Mouse (Mus musculus) intestine, postnatal 0 days (tissue): ENCODE measurements around the gene Lpar5. TPM values are rescaled to one million over a fixed set of nuclear protein-coding genes. Genes with fewer than 3 reads are reported as not detected.
A peak's percentile ranks its signal among the peaks of the same experiment; 100 is the strongest.
"Not testable (repeated sequence)": the region's sequence is repeated elsewhere in the genome, so short reads cannot be mapped to it uniquely, and the experiment has no call there.

Experiments used
- ATAC-seq: fragments of 200-750 bp; cut with Nextera tagmentation; 2 replicates; pipeline ENCODE4 v1.8.0; 2017; ENCODE audit warnings: mild to moderate bottlenecking, moderate TSS enrichment, moderate library complexity
- H3K27ac ChIP-seq: fragments of 300-500 bp; sonication (generic); 2 replicates; pipeline ENCODE4 v1.5.1; 2014; ENCODE audit warnings: mild to moderate bottlenecking, low read depth, low read length, moderate library complexity
- H3K27me3 ChIP-seq: fragments of 300-500 bp; sonication (generic); replicated peaks from 2 replicates; pipeline ENCODE4 v1.6.1; 2014; ENCODE audit warnings: low read length, mixed read lengths; ENCODE audit not compliant: control insufficient read depth, insufficient read depth
- H3K36me3 ChIP-seq: fragments of 300-500 bp; sonication (generic); 2 replicates; pipeline ENCODE4 v1.6.1; 2014; ENCODE audit warnings: mild to moderate bottlenecking, moderate library complexity; ENCODE audit not compliant: control insufficient read depth, insufficient read depth
- H3K4me1 ChIP-seq: fragments of 300-500 bp; sonication (generic); replicated peaks from 2 replicates; pipeline ENCODE4 v1.6.1; 2014; ENCODE audit warnings: antibody characterized with exemption, low read length, mixed read lengths; ENCODE audit not compliant: control insufficient read depth, insufficient read depth
- H3K4me2 ChIP-seq: fragments of 300-500 bp; sonication (generic); replicated peaks from 2 replicates; pipeline ENCODE4 v1.6.1; 2014; ENCODE audit warnings: low read depth, mild to moderate bottlenecking, moderate library complexity
- H3K4me3 ChIP-seq: fragments of 300-500 bp; sonication (generic); 2 replicates; pipeline ENCODE4 v1.5.1; 2014; ENCODE audit warnings: low read depth, low read length
- H3K9ac ChIP-seq: fragments of 300-500 bp; sonication (generic); 2 replicates; pipeline ENCODE4 v1.6.1; 2014; ENCODE audit warnings: mild to moderate bottlenecking, low read depth, low read length
- H3K9me3 ChIP-seq: fragments of 300-500 bp; sonication (generic); 2 replicates; pipeline ENCODE4 v1.6.1; 2016; ENCODE audit warnings: mixed run types; ENCODE audit not compliant: control insufficient read depth
- CTCF ChIP-seq: sonication (generic); IDR thresholded peaks from 2 replicates; pipeline ENCODE4 v1.5.1; 2016; ENCODE audit warnings: low read depth, mild to moderate bottlenecking, control low read depth, antibody characterized with exemption, moderate library complexity
- WGBS: fragments of 180-500 bp; shearing (Covaris S2); extraction: QIAGEN DNeasy Blood & Tissue Kit; methylation state at CpG from one replicate; pipeline ENCODE4 v1.1.7; 2014; 5-methylcytosine and 5-hydroxymethylcytosine counted together
- polyA plus RNA-seq: library from polyadenylated mRNA; unstranded; fragments of >200 nt; fragmentation: Nextera tagmentation; extraction: Ambion mirVana; gene quantifications from 2 replicates; pipeline ENCODE4 v1.2.1, GENCODE M21; 2015

The Lpar5 gene
- polyA plus RNA-seq, 1 experiment from 2014 or later, result 9.9 TPM

DNA sequence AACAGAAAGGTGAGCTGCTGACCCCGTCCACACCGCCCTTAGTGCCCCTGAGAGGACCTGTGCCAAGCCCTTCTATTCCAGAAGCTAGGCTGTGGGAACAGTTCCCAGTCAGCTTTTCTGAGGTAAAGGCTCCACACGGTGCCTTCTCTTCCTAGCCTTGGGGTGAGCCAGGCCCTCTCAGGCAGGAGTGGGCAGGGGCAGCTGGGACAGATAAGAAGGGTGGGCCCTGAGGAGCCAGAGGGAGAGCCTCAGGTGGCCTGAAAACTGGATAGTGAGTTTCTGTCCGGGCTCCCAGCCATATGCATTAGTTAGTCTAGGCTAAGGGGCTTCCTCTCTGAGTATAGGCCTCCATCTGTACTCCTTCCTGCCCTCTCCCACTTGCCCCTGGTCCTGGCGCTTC is 5.2 kb upstream of the Lpar5 start:
- Histone ChIP-seq H3K4me2 (no peak overlapping the region), H3K9ac (no peak overlapping the region), H3K27ac (no peak overlapping the region), H3K4me3 (no peak overlapping the region), H3K4me1 (peaks cover 3% of the 10 kb centered on the region; the same call in 1 of the 2 replicates), H3K36me3 (0 out of 2 replicates have a peak, but pooled peaks cover 2% of the 10 kb centered on the region), H3K27me3 (no peaks in the 10 kb centered on the region), H3K9me3 (no peaks in the 10 kb centered on the region)
- TF ChIP-seq CTCF, result no peak
- 82% methylated on average over 5 of the region's 5 CpGs for WGBS
- no peak for ATAC-seq

GRCm38 (mm10) chr6:125063906-125064305 is 3.8 kb upstream of the Lpar5 start:
- H3K36me3 ChIP-seq, result no peaks in the 10 kb centered on the region
- H3K4me3 ChIP-seq, result no peak overlapping the region
- H3K4me2 ChIP-seq, result no peak overlapping the region
- ATAC-seq, result 0 out of 2 replicates have a peak, but pooled peaks have one; percentile 36
- H3K9ac ChIP-seq, result no peak overlapping the region
- no peak overlapping the region for H3K27ac ChIP-seq
- H3K4me1 ChIP-seq, result peaks cover 3% of the 10 kb centered on the region; the same call in 1 of the 2 replicates
- TF ChIP-seq CTCF, result no peak
- WGBS, result 59% methylated on average over 6 of the region's 6 CpGs
- H3K27me3 ChIP-seq, result no peaks in the 10 kb centered on the region
- H3K9me3 ChIP-seq, result no peaks in the 10 kb centered on the region

GRCm38 (mm10) chr6:125065223-125065622 is 2.5 kb upstream of the Lpar5 start:
- not testable (repeated sequence) for H3K9ac ChIP-seq, H3K27ac ChIP-seq, ATAC-seq, H3K4me1 ChIP-seq, H3K27me3 ChIP-seq, H3K36me3 ChIP-seq, H3K4me2 ChIP-seq, H3K4me3 ChIP-seq, H3K9me3 ChIP-seq
- WGBS, result no CpG with 5 or more reads among the region's 1 CpGs

- TF ChIP-seq CTCF, result no peak
- Histone ChIP-seq H3K4me2 (peak overlapping the region; percentile 45), H3K9me3 (no peaks in the 10 kb centered on the region), H3K36me3 (no peaks in the 10 kb centered on the region), H3K4me1 (0 out of 2 replicates have a peak, but pooled peaks cover 4% of the 10 kb centered on the region), H3K4me3 (no peak overlapping the region), H3K9ac (no peak overlapping the region), H3K27ac (peak overlapping the region; percentile 66), H3K27me3 (no peaks in the 10 kb centered on the region)
- WGBS, result 55% methylated on average over 18 of the region's 18 CpGs
- ATAC-seq, result peak; percentile 79
Measured at GRCm38 (mm10) chr6:125071170-125071895, 3.6 kb downstream of the Lpar5 start.

- Histone ChIP-seq H3K36me3 (no peaks in the 10 kb centered on the region), H3K4me1 (0 out of 2 replicates have a peak, but pooled peaks cover 4% of the 10 kb centered on the region), H3K9ac (no peak overlapping the region), H3K27me3 (no peaks in the 10 kb centered on the region), H3K4me3 (no peak overlapping the region), H3K9me3 (no peaks in the 10 kb centered on the region), H3K4me2 (peak overlapping the region; percentile 45; the same call in 1 of the 2 replicates), H3K27ac (peak overlapping the region; percentile 66)
- ATAC-seq, result no peak
- TF ChIP-seq CTCF, result no peak
- WGBS, result 25% methylated on average over 2 of the region's 2 CpGs
Measured at GRCm38 (mm10) chr6:125071896-125072279, 4.2 kb downstream of the Lpar5 start.

DNA sequence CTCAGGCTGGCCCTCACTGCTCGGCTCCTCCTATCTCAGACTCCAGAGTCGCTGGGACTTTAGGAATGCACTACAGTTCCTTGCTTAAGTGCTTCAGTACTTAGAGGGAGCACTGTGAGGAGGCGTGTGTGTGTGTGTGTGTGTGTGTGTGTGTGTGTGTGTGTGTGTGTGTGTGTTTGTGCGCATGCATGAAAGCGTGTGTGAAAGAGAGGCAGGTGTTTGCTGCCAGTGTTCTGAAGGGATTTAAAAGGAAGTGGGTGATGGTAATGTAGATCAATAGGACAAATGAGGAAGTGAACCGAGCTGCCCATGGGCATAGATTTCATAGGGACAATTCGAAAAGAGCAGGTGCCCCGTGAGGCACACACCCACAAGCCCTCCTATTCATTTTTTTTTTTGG is 6.1 kb downstream of the Lpar5 start:
- 0 out of 2 replicates have a peak, but pooled peaks have one; percentile 8 for ATAC-seq
- Histone ChIP-seq H3K36me3 (no peaks in the 10 kb centered on the region), H3K9ac (no peak overlapping the region), H3K4me2 (no peak overlapping the region), H3K27me3 (no peaks in the 10 kb centered on the region), H3K27ac (0 out of 2 replicates have a peak overlapping the region, but pooled peaks have one; percentile 15), H3K9me3 (no peaks in the 10 kb centered on the region), H3K4me1 (0 out of 2 replicates have a peak, but pooled peaks cover 4% of the 10 kb centered on the region), H3K4me3 (no peak overlapping the region)
- 44% methylated on average over 8 of the region's 8 CpGs for WGBS
- TF ChIP-seq CTCF, result no peak
